ENCODE assay signal across 8 mouse cellular contexts in genomic region chr2:140395744-140396231, GRCm38 (mm10). TPM values are rescaled to one million over a fixed set of nuclear protein-coding genes. Genes with fewer than 3 reads are reported as not detected.
A peak's percentile ranks its signal among the peaks of the same experiment; 100 is the strongest.
DNase-seq lines count a peak whose midpoint lies in the region; ATAC-seq and TF ChIP-seq lines count a peak whose summit lies in the region.

No protein-coding gene starts in this region.

- peak overlapping the region; percentile 88 for H3K4me2 ChIP-seq in forebrain, embryonic 13.5 days
- H3K4me2 ChIP-seq in liver, postnatal 0 days (ENCODE audit: low read depth, low read length) = peak overlapping the region; percentile 98

- intact Hi-C loops in heart, postnatal 25 days (cut with DNase I) = loop anchor here (5.0 kb wide), 1 partner anchor 223 kb away; the partner anchor contains the start of genes Esf1 and Ndufaf5

- TF ChIP-seq CTCF in liver, postnatal 0 days (IDR thresholded peaks at IDR 0.05; ENCODE audit: low read depth) = no peak
- TF ChIP-seq CTCF in olfactory bulb, adult 2 months (IDR thresholded peaks at IDR 0.05; ENCODE audit: insufficient read depth, low read depth, low read length) = no peak

- ATAC-seq in forebrain, embryonic 13.5 days = peak; percentile 70
- peak; percentile 60 for ATAC-seq in liver, postnatal 0 days

- peak overlapping the region; percentile 87 to 88 for H3K4me3 ChIP-seq in ES-E14 (ENCODE audit: insufficient read depth in 1 of 2, low read depth in 1 of 2, low read length in 2 of 2, poor library complexity in 1 of 2, severe bottlenecking in 1 of 2)
- H3K4me3 ChIP-seq in forebrain, embryonic 13.5 days = peak overlapping the region; percentile 80
- peak overlapping the region; percentile 74 for H3K4me3 ChIP-seq in liver, postnatal 0 days (ENCODE audit: low read depth, low read length)
- peak overlapping the region; percentile 84 for H3K4me3 ChIP-seq in olfactory bulb, adult 2 months (ENCODE audit: insufficient read depth, low read depth, low read length)

- DNase-seq in ES-E14 (ENCODE audit: low read depth, low spot score) = no peak
- DNase-seq in brain, adult 2 months (ENCODE audit: low read depth, low spot score) = peak; percentile 59
- DNase-seq in heart, postnatal 25 days (ENCODE audit: low spot score) = peak; percentile 1
- DNase-seq in layer of hippocampus, adult 18-20 months (ENCODE audit: low spot score in 2 of 2) = peak; percentile 2 to 28
- peak; percentile 51 for DNase-seq in liver, postnatal 0 days
- DNase-seq in urinary bladder, postnatal 14 days (ENCODE audit: low spot score) = peak; percentile 4

- TF ChIP-seq EP300 in liver, postnatal 0 days (IDR thresholded peaks at IDR 0.05; ENCODE audit: low read depth) = no peak

- TF ChIP-seq POLR2A in olfactory bulb, adult 2 months (IDR thresholded peaks at IDR 0.05; ENCODE audit: insufficient read depth, low read depth, low read length) = no peak

- H3K4me1 ChIP-seq in ES-E14 (ENCODE audit: control insufficient read depth in 2 of 2, insufficient read depth in 2 of 2, low read length in 2 of 2, poor library complexity in 1 of 2) = no peaks in the 10 kb centered on the region
- peaks cover 12% of the 10 kb centered on the region for H3K4me1 ChIP-seq in forebrain, embryonic 13.5 days
- H3K4me1 ChIP-seq in liver, postnatal 0 days (ENCODE audit: insufficient read depth) = peaks cover 9% of the 10 kb centered on the region
- no peaks in the 10 kb centered on the region for H3K4me1 ChIP-seq in olfactory bulb, adult 2 months (ENCODE audit: control insufficient read depth, insufficient read depth, low read length)

- no peaks in the 10 kb centered on the region for H3K36me3 ChIP-seq in ES-E14 (ENCODE audit: control insufficient read depth, insufficient read depth, low read length, poor library complexity, severe bottlenecking)
- no peaks in the 10 kb centered on the region for H3K36me3 ChIP-seq in forebrain, embryonic 13.5 days (ENCODE audit: poor library complexity, severe bottlenecking)
- H3K36me3 ChIP-seq in liver, postnatal 0 days (replicated peaks; ENCODE audit: insufficient read depth, low read length) = no peaks in the 10 kb centered on the region

- H3K9me3 ChIP-seq in ES-E14 (ENCODE audit: control insufficient read depth, insufficient read depth, low read depth, low read length) = no peaks in the 10 kb centered on the region
- no peaks in the 10 kb centered on the region for H3K9me3 ChIP-seq in forebrain, embryonic 13.5 days (replicated peaks)
- no peaks in the 10 kb centered on the region for H3K9me3 ChIP-seq in liver, postnatal 0 days (ENCODE audit: low read length)

- whole genome bisulfite sequencing in forebrain, embryonic 13.5 days = 1% methylated on average over 23 of the region's 58 CpGs
- WGBS in liver, postnatal 0 days (ENCODE audit: insufficient replicate concordance) = under 1% methylated on average over 44 of the region's 58 CpGs
- WGBS in olfactory bulb, adult 2 months = under 1% methylated on average over 47 of the region's 58 CpGs

- in situ Hi-C loops in ES-E14 (cut with MboI; ENCODE audit: low sequenced_read_pairs in 2 of 2, unreplicated experiment in 2 of 2) = no loop called here

- no peaks in the 10 kb centered on the region for H3K27me3 ChIP-seq in forebrain, embryonic 13.5 days
- peaks cover 5% of the 10 kb centered on the region; the same call in 1 of the 2 replicates for H3K27me3 ChIP-seq in liver, postnatal 0 days (ENCODE audit: insufficient read depth, low read length)

- H3K9ac ChIP-seq in ES-E14 (ENCODE audit: insufficient read depth, low read depth, low read length, poor library complexity, severe bottlenecking) = peak overlapping the region; percentile 66
- peak overlapping the region; percentile 80 for H3K9ac ChIP-seq in forebrain, embryonic 13.5 days
- peak overlapping the region; percentile 61 for H3K9ac ChIP-seq in liver, postnatal 0 days (replicated peaks)

- no peak overlapping the region for H3K27ac ChIP-seq in ES-E14 (ENCODE audit: insufficient read depth, low read depth, low read length, poor library complexity, severe bottlenecking)
- H3K27ac ChIP-seq in forebrain, embryonic 13.5 days = peak overlapping the region; percentile 51; the same call in 1 of the 2 replicates
- H3K27ac ChIP-seq in liver, postnatal 0 days (ENCODE audit: low read depth) = no peak overlapping the region
- H3K27ac ChIP-seq in olfactory bulb, adult 2 months (ENCODE audit: insufficient read depth, low read depth, low read length) = no peak overlapping the region

TF ChIP-seq in ES-E14, 5 proteins besides CTCF, POLR2A, EP300 and RAD21:
- TF ChIP-seq CHD2 (IDR thresholded peaks at IDR 0.05; ENCODE audit: low read depth, low read length) (no peak), MAFK (IDR thresholded peaks at IDR 0.05; ENCODE audit: insufficient read depth, low read depth, low read length) (no peak), HCFC1 (IDR thresholded peaks at IDR 0.05; ENCODE audit: borderline replicate concordance, insufficient read depth, low read length) (0 out of 2 replicates have a peak, but pooled peaks have one; percentile 51)
TF ChIP-seq in ES-E14: peak in this region for 1.

RNA-seq across cellular contexts. Expression of gene Macrod2, which starts 0.7 kb away (rescaled TPM):
- 11.7 and 12.7 TPM in 2 replicates for total RNA-seq in ES-E14 (2012; rRNA removed)
- polyA plus RNA-seq in forebrain, embryonic 13.5 days (2015; fragmentation: Nextera tagmentation; extraction: Ambion mirVana) = 60.2 and 73.5 TPM in 2 replicates
- 1 to 10 TPM; 8.9 to 9.0 TPM for total RNA-seq in heart, postnatal 25 days (2021)
- 10 to 100 TPM; 48.7 to 52.0 TPM for total RNA-seq in layer of hippocampus, adult 18-20 months (2021)
- 7.5 and 9.3 TPM in 2 replicates for polyA plus RNA-seq in liver, postnatal 0 days (2015; fragmentation: Nextera tagmentation; extraction: Ambion mirVana)
- not detected in 2 replicates for polyA plus RNA-seq in olfactory bulb, adult 2 months (2012; ENCODE audit: insufficient read depth, insufficient read length, low replicate concordance, missing spikeins)

RNA-seq across cellular contexts. Expression of gene Sel1l2, which starts 6.3 kb away (rescaled TPM):
- total RNA-seq in ES-E14 (2012; rRNA removed) = not detected in 2 replicates
- not detected in 2 replicates for polyA plus RNA-seq in forebrain, embryonic 13.5 days (2015; fragmentation: Nextera tagmentation; extraction: Ambion mirVana)
- not detected for total RNA-seq in heart, postnatal 25 days (2021)
- not detected for total RNA-seq in layer of hippocampus, adult 18-20 months (2021)
- polyA plus RNA-seq in liver, postnatal 0 days (2015; fragmentation: Nextera tagmentation; extraction: Ambion mirVana) = not detected in 2 replicates
- not detected in 2 replicates for polyA plus RNA-seq in olfactory bulb, adult 2 months (2012; ENCODE audit: insufficient read depth, insufficient read length, low replicate concordance, missing spikeins)
